Mouse (Mus musculus): ENCODE results near the gene Sgk1. TPM values are rescaled to one million over a fixed set of nuclear protein-coding genes. Genes with fewer than 3 reads are reported as not detected.

Gene Sgk1
- polyA plus RNA-seq, 1 experiment from 2014 or later = 45.1 TPM

GRCm38 (mm10) chr10:21991986-21992833, 110.2 kb downstream of the Sgk1 start:
- H3K9ac ChIP-seq = no peak overlapping the region
- peaks cover 39% of the 10 kb centered on the region for H3K4me1 ChIP-seq
- H3K27ac ChIP-seq = no peak overlapping the region
- 16% methylated on average over 17 of the region's 17 CpGs for WGBS
- H3K4me2 ChIP-seq = peak overlapping the region; percentile 100
- no peaks in the 10 kb centered on the region for H3K9me3 ChIP-seq
- 0 out of 2 replicates have a peak, but pooled peaks cover 3% of the 10 kb centered on the region for H3K36me3 ChIP-seq (replicated peaks)
- ATAC-seq (replicated peaks) = no peak
- 0 out of 2 replicates have a peak overlapping the region, but pooled peaks have one; percentile 78 for H3K4me3 ChIP-seq
- H3K27me3 ChIP-seq (replicated peaks) = 0 out of 2 replicates have a peak, but pooled peaks cover 9% of the 10 kb centered on the region

- Histone ChIP-seq H3K9ac (no peak overlapping the region; the same call in 1 of the 2 replicates), H3K9me3 (no peaks in the 10 kb centered on the region), H3K27ac (no peak overlapping the region), H3K27me3 (replicated peaks) (0 out of 2 replicates have a peak, but pooled peaks cover 9% of the 10 kb centered on the region), H3K4me1 (peaks cover 39% of the 10 kb centered on the region), H3K4me3 (peak overlapping the region; percentile 78), H3K36me3 (replicated peaks) (0 out of 2 replicates have a peak, but pooled peaks cover 7% of the 10 kb centered on the region), H3K4me2 (peak overlapping the region; percentile 100)
- 1% methylated on average over 30 of the region's 30 CpGs for WGBS
- no peak; the same call in 1 of the 2 replicates for ATAC-seq (replicated peaks)
These were observed 111.0 kb downstream of the Sgk1 start for GRCm38 (mm10) chr10:21992834-21993514.

GRCm38 (mm10) chr10:21993515-21994373, 111.8 kb downstream of the Sgk1 start:
- Histone ChIP-seq H3K9ac (peak overlapping the region; percentile 78), H3K9me3 (no peaks in the 10 kb centered on the region), H3K4me1 (peaks cover 44% of the 10 kb centered on the region), H3K27me3 (replicated peaks) (0 out of 2 replicates have a peak, but pooled peaks cover 9% of the 10 kb centered on the region), H3K4me2 (peak overlapping the region; percentile 100), H3K27ac (peak overlapping the region; percentile 81), H3K36me3 (replicated peaks) (0 out of 2 replicates have a peak, but pooled peaks cover 7% of the 10 kb centered on the region), H3K4me3 (peak overlapping the region; percentile 78)
- peak; percentile 77 for ATAC-seq (replicated peaks)
- WGBS = under 1% methylated on average over 59 of the region's 60 CpGs

- Histone ChIP-seq H3K4me3 (peak overlapping the region; percentile 78), H3K9ac (peak overlapping the region; percentile 78), H3K4me1 (peaks cover 46% of the 10 kb centered on the region), H3K4me2 (peak overlapping the region; percentile 100), H3K36me3 (replicated peaks) (0 out of 2 replicates have a peak, but pooled peaks cover 7% of the 10 kb centered on the region), H3K9me3 (no peaks in the 10 kb centered on the region), H3K27me3 (replicated peaks) (0 out of 2 replicates have a peak, but pooled peaks cover 9% of the 10 kb centered on the region), H3K27ac (peak overlapping the region; percentile 81)
- under 1% methylated on average over 40 of the region's 40 CpGs for WGBS
- peak; percentile 96 for ATAC-seq (replicated peaks)
These were observed 112.5 kb downstream of the Sgk1 start for GRCm38 (mm10) chr10:21994431-21994914.

- ATAC-seq (replicated peaks) = no peak
- WGBS = 8% methylated on average over 12 of the region's 12 CpGs
- Histone ChIP-seq H3K27me3 (replicated peaks) (0 out of 2 replicates have a peak, but pooled peaks cover 9% of the 10 kb centered on the region), H3K27ac (no peak overlapping the region), H3K9ac (no peak overlapping the region), H3K36me3 (replicated peaks) (0 out of 2 replicates have a peak, but pooled peaks cover 7% of the 10 kb centered on the region), H3K4me1 (peaks cover 46% of the 10 kb centered on the region), H3K4me2 (peak overlapping the region; percentile 100), H3K9me3 (no peaks in the 10 kb centered on the region), H3K4me3 (peak overlapping the region; percentile 78)
These were observed 113.2 kb downstream of the Sgk1 start for GRCm38 (mm10) chr10:21995221-21995620.

GRCm38 (mm10) chr10:21995661-21996308, 113.8 kb downstream of the Sgk1 start:
- peak overlapping the region; percentile 78 for H3K4me3 ChIP-seq

GRCm38 (mm10) chr10:21996660-21997447, 114.9 kb downstream of the Sgk1 start:
- ATAC-seq (replicated peaks) = no peak
- H3K9me3 ChIP-seq = no peaks in the 10 kb centered on the region
- 93% methylated on average over 14 of the region's 14 CpGs for WGBS
- H3K9ac ChIP-seq = no peak overlapping the region
- H3K36me3 ChIP-seq (replicated peaks) = 0 out of 2 replicates have a peak, but pooled peaks cover 7% of the 10 kb centered on the region
- 0 out of 2 replicates have a peak, but pooled peaks cover 9% of the 10 kb centered on the region for H3K27me3 ChIP-seq (replicated peaks)
- no peak overlapping the region for H3K4me3 ChIP-seq
- H3K4me1 ChIP-seq = peaks cover 41% of the 10 kb centered on the region
- peak overlapping the region; percentile 100; the same call in 1 of the 2 replicates for H3K4me2 ChIP-seq
- no peak overlapping the region for H3K27ac ChIP-seq

More at GRCm38 (mm10) chr10:21995661-21996308, 113.8 kb downstream of the Sgk1 start:
- H3K36me3 ChIP-seq (replicated peaks) = 0 out of 2 replicates have a peak, but pooled peaks cover 7% of the 10 kb centered on the region
- peaks cover 46% of the 10 kb centered on the region for H3K4me1 ChIP-seq
- H3K27me3 ChIP-seq (replicated peaks) = 0 out of 2 replicates have a peak, but pooled peaks cover 9% of the 10 kb centered on the region
- WGBS = 62% methylated on average over 11 of the region's 11 CpGs
- H3K27ac ChIP-seq = no peak overlapping the region
- H3K9me3 ChIP-seq = no peaks in the 10 kb centered on the region
- H3K4me2 ChIP-seq = peak overlapping the region; percentile 100
- H3K9ac ChIP-seq = no peak overlapping the region
- no peak for ATAC-seq (replicated peaks)

GRCm38 (mm10) chr10:21997550-21998204, 115.7 kb downstream of the Sgk1 start:
- no peak for ATAC-seq (replicated peaks)
- 90% methylated on average over 12 of the region's 12 CpGs for WGBS

GRCm38 (mm10) chr10:21998503-21999180, 116.7 kb downstream of the Sgk1 start:
- peak overlapping the region; percentile 27 for H3K4me2 ChIP-seq
- peaks cover 23% of the 10 kb centered on the region for H3K4me1 ChIP-seq
- no peak for ATAC-seq (replicated peaks)

More at GRCm38 (mm10) chr10:21997550-21998204, 115.7 kb downstream of the Sgk1 start:
- Histone ChIP-seq H3K4me2 (no peak overlapping the region), H3K4me1 (peaks cover 33% of the 10 kb centered on the region), H3K9ac (no peak overlapping the region), H3K4me3 (no peak overlapping the region), H3K27me3 (replicated peaks) (0 out of 2 replicates have a peak, but pooled peaks cover under 1% of the 10 kb centered on the region), H3K9me3 (no peaks in the 10 kb centered on the region), H3K36me3 (replicated peaks) (0 out of 2 replicates have a peak, but pooled peaks cover 7% of the 10 kb centered on the region), H3K27ac (no peak overlapping the region)

More at GRCm38 (mm10) chr10:21998503-21999180, 116.7 kb downstream of the Sgk1 start:
- Histone ChIP-seq H3K9me3 (no peaks in the 10 kb centered on the region), H3K9ac (no peak overlapping the region), H3K27ac (no peak overlapping the region), H3K27me3 (replicated peaks) (no peaks in the 10 kb centered on the region), H3K36me3 (replicated peaks) (0 out of 2 replicates have a peak, but pooled peaks cover 7% of the 10 kb centered on the region), H3K4me3 (peak overlapping the region; percentile 5; the same call in 1 of the 2 replicates)
- WGBS = 79% methylated on average over 28 of the region's 28 CpGs

Data from midbrain, embryonic 15.5 days (tissue).